Mouse (Mus musculus): Measurements from ENCODE around the gene Gm10644.

DNA sequence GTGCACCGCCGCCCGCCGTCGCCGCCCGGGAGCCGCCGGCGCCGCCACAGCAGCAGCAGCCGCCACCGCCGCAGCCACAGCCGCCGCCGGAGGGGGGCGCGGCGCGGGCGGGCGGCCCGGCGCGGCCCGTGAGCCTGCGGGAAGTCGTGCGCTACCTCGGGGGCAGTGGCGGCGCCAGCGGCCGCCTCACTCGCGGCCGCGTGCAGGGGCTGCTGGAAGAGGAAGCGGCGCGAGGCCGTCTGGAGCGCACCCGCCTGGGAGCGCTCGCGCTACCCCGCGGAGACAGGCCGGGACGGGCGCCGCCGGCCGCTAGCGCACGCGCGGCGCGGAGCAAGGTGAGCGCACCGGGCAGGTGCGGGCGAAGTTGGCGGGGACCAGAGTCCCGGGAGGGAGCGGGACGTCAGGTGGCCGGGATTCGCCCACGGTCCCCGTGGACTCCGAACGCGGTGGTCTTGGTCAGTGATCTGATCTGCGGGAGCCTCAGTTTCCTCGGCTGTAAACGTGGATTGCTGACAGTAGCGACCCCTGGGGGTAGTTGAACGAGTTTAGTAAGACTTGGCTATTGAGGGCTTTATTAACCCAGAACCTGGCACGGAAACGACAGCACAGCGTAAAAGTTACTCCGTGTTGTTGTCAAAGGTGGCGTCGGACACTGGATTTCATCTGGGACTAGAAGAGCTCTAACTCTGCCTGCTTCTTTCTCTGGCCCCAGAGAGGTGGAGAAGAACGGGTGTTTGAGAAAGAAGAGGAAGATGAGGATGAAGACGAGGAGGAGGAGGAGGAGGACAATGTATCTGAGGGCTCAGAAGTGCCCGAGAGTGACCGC lies 43.4 kb upstream of the Gm10644 start:
- TF ChIP-seq CTCF (IDR thresholded peaks at IDR 0.05; ENCODE audit: borderline replicate concordance, insufficient read depth, low read depth, low read length) (peak; percentile 32; the same call in 1 of the 2 replicates), POLR2A (IDR thresholded peaks at IDR 0.05; ENCODE audit: borderline replicate concordance, insufficient read depth, low read length) (0 out of 2 replicates have a peak, but pooled peaks have one; percentile 19)
